Mouse (Mus musculus) brain, embryonic 14.5 days (tissue): ENCODE results near the gene Pdzrn4. TPM values are rescaled to one million over a fixed set of nuclear protein-coding genes. Genes with fewer than 3 reads are reported as not detected.
"Not testable (repeated sequence)": the region's sequence is repeated elsewhere in the genome, so short reads cannot be mapped to it uniquely, and the experiment has no call there.

Experiments used
- DNase-seq: peaks from one replicate; pipeline ENCODE4 v3.0.0-alpha.2; 2011; ENCODE audit warnings: low read depth
- CTCF ChIP-seq: fragments of 200-500 bp; IDR thresholded peaks from 2 replicates; pipeline ENCODE4 v1.5.1; 2012; ENCODE audit warnings: inconsistent platforms, mild to moderate bottlenecking, moderate library complexity, borderline replicate concordance; ENCODE audit not compliant: insufficient read depth, insufficient read length; ENCODE audit errors: extremely low read depth
- POLR2A ChIP-seq: fragments of 200-500 bp; IDR thresholded peaks from 2 replicates; pipeline ENCODE4 v1.6.1; 2012; ENCODE audit warnings: mild to moderate bottlenecking, inconsistent platforms, borderline replicate concordance; ENCODE audit not compliant: poor library complexity, insufficient read depth, insufficient read length, severe bottlenecking; ENCODE audit errors: extremely low read depth
- polyA plus RNA-seq: library from polyadenylated mRNA; depleted of rRNA; stranded (reverse); fragments of >200 nt; gene quantifications from 2 replicates; pipeline ENCODE4 v1.2.3, GENCODE M21; 2012; rRNA removed

Pdzrn4 gene
- 7.2 and 17.1 TPM in 2 replicates for polyA plus RNA-seq

- no peak for TF ChIP-seq CTCF
These were observed at the start of gene Pdzrn4 for GRCm38 (mm10) chr15:92396770-92397608. Pdzrn4 (plus strand) TSS chr15:92396881.

GRCm38 (mm10) chr15:92347426-92347825, 49.3 kb upstream of the Pdzrn4 start:
- no peak for TF ChIP-seq POLR2A
- DNase-seq = no peak

More at GRCm38 (mm10) chr15:92396770-92397608, at the start of gene Pdzrn4:
- peak; percentile 78 for DNase-seq

DNA sequence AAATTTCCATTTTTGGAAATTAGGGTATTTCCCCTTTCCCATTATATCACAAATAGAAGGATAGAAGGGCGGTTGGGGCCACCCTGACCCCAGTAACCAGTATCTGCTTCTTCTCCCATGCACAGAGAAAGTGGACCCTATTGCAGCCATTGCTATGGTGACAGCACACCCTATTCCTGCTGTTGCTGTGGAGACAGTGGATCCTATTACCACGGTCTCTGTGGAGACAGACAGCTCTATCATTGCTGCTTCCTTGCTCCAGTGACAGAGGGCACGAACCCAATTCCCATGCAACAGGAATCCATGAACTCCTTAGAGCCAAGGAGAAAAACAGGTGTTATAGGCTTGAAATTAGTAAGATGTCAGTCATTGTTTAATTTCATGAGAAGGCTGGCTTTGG, 48.8 kb upstream of the Pdzrn4 start:
- TF ChIP-seq POLR2A (no peak), CTCF (no peak)
- peak; percentile 76 for DNase-seq

- DNase-seq = not testable (repeated sequence)
These were observed 48.2 kb upstream of the Pdzrn4 start for GRCm38 (mm10) chr15:92348453-92348852.

- peak; percentile 91 for DNase-seq
- no peak for TF ChIP-seq CTCF
- TF ChIP-seq POLR2A = no peak
These were observed 32.5 kb upstream of the Pdzrn4 start for GRCm38 (mm10) chr15:92364153-92364552.

- TF ChIP-seq POLR2A = no peak
- no peak for TF ChIP-seq CTCF
- no peak for DNase-seq
These were observed 32.1 kb upstream of the Pdzrn4 start for GRCm38 (mm10) chr15:92364592-92364991.

DNA sequence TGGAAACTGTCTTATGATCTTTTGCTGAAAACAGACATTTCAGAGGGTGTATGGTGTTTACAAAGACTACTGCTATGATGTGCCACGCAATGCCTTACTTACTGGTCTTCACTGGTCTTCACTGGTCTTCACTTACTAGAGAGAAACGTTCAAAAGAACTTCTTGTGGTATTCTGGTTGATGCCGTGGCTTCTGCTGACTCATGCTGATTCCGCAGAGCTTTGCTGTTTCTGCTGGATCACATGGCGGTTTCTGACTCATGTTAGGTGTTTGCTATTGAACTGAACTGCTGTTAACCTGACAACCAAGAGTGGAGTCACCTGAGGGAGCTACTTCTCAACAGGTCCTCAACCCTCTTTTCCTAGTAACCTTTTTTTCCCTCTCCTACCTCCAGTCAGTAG, 1.9 kb upstream of the Pdzrn4 start:
- TF ChIP-seq CTCF = no peak
- no peak for TF ChIP-seq POLR2A
- no peak for DNase-seq

DNA sequence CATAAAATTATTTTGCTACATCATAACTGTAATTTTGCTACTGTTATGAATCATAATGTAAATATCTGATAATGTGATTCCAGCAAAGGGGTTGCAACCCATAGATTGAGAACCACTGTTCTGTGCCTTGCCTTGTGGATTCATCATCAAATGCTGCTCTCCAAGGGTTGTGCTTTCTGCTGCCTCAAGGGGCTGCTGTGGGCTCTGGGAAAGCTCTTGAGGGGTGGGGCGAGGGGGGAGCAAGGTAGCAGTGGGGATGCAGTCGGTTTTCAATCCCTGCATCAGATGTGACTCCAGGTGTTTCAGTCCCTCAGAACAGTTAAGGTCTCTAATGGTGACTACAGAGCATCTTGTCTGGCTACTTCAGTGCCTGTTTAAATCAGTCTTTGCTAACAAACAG, 2.1 kb downstream of the Pdzrn4 start:
- no peak for DNase-seq
- TF ChIP-seq CTCF (no peak), POLR2A (no peak)

GRCm38 (mm10) chr15:92399278-92399677, 2.6 kb downstream of the Pdzrn4 start:
- no peak for DNase-seq
- no peak for TF ChIP-seq POLR2A
- TF ChIP-seq CTCF = no peak

DNA sequence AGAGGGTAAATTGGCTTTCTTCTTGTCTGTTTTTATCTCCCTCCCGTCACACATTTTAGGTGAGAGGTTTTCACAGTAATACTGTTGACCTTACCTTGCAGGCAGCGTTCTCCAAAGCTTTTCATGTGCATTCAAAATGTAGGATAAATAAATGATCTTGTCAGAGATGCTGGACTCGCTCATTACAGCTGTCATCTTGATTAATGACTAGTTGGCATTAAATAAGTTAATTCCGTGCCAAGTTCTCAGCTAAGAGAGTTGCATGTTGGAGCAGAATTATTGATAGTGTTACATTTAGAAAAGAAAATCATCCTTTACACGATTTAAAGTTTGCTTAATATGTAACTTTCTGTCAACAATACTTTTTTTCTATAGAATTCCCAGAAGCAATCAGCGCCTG, 4.9 kb downstream of the Pdzrn4 start:
- no peak for TF ChIP-seq CTCF
- no peak for TF ChIP-seq POLR2A
- peak; percentile 71 for DNase-seq

DNA sequence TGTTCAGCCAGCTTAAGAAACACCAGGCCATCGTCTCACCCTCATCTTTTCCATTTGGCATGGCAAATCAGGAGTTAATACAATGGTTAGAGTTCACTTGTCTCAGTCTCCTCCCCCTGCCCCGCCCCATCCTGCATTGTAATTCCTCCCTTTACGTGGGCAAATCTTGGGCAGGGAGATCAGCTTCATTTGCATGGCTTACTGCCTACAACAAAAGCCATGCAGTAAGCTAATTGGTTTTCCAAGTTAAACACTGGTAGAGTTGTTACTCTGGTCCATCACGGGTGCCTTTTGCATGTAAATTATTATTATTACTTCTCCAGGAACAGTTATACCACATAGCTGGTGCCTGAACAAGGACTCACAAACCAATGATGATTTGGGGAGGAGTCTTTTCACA, 18.6 kb downstream of the Pdzrn4 start:
- no peak for TF ChIP-seq POLR2A
- no peak for TF ChIP-seq CTCF

GRCm38 (mm10) chr15:92416141-92416540, 19.5 kb downstream of the Pdzrn4 start:
- DNase-seq = peak; percentile 10
- TF ChIP-seq CTCF (no peak), POLR2A (no peak)

More for the DNA sequence above, 18.6 kb downstream of the Pdzrn4 start:
- DNase-seq = peak; percentile 79
